Mouse (Mus musculus) intestine, postnatal 0 days (tissue): ENCODE results near the gene Katnal1. TPM values are rescaled to one million over a fixed set of nuclear protein-coding genes. Genes with fewer than 3 reads are reported as not detected.

Experiments
- ATAC-seq: fragments of 200-750 bp; cut with Nextera tagmentation; 2 replicates; pipeline ENCODE4 v1.8.0; 2017; ENCODE audit warnings: mild to moderate bottlenecking, moderate TSS enrichment, moderate library complexity
- H3K27ac ChIP-seq: fragments of 300-500 bp; sonication (generic); 2 replicates; pipeline ENCODE4 v1.5.1; 2014; ENCODE audit warnings: mild to moderate bottlenecking, low read depth, low read length, moderate library complexity
- H3K27me3 ChIP-seq: fragments of 300-500 bp; sonication (generic); replicated peaks from 2 replicates; pipeline ENCODE4 v1.6.1; 2014; ENCODE audit warnings: low read length, mixed read lengths; ENCODE audit not compliant: control insufficient read depth, insufficient read depth
- H3K36me3 ChIP-seq: fragments of 300-500 bp; sonication (generic); 2 replicates; pipeline ENCODE4 v1.6.1; 2014; ENCODE audit warnings: mild to moderate bottlenecking, moderate library complexity; ENCODE audit not compliant: control insufficient read depth, insufficient read depth
- H3K4me1 ChIP-seq: fragments of 300-500 bp; sonication (generic); replicated peaks from 2 replicates; pipeline ENCODE4 v1.6.1; 2014; ENCODE audit warnings: antibody characterized with exemption, low read length, mixed read lengths; ENCODE audit not compliant: control insufficient read depth, insufficient read depth
- H3K4me2 ChIP-seq: fragments of 300-500 bp; sonication (generic); replicated peaks from 2 replicates; pipeline ENCODE4 v1.6.1; 2014; ENCODE audit warnings: low read depth, mild to moderate bottlenecking, moderate library complexity
- H3K4me3 ChIP-seq: fragments of 300-500 bp; sonication (generic); 2 replicates; pipeline ENCODE4 v1.5.1; 2014; ENCODE audit warnings: low read depth, low read length
- H3K9ac ChIP-seq: fragments of 300-500 bp; sonication (generic); 2 replicates; pipeline ENCODE4 v1.6.1; 2014; ENCODE audit warnings: mild to moderate bottlenecking, low read depth, low read length
- H3K9me3 ChIP-seq: fragments of 300-500 bp; sonication (generic); 2 replicates; pipeline ENCODE4 v1.6.1; 2016; ENCODE audit warnings: mixed run types; ENCODE audit not compliant: control insufficient read depth
- CTCF ChIP-seq: sonication (generic); IDR thresholded peaks from 2 replicates; pipeline ENCODE4 v1.5.1; 2016; ENCODE audit warnings: low read depth, mild to moderate bottlenecking, control low read depth, antibody characterized with exemption, moderate library complexity
- WGBS: fragments of 180-500 bp; shearing (Covaris S2); extraction: QIAGEN DNeasy Blood & Tissue Kit; methylation state at CpG from one replicate; pipeline ENCODE4 v1.1.7; 2014; 5-methylcytosine and 5-hydroxymethylcytosine counted together
- polyA plus RNA-seq: library from polyadenylated mRNA; unstranded; fragments of >200 nt; fragmentation: Nextera tagmentation; extraction: Ambion mirVana; gene quantifications from 2 replicates; pipeline ENCODE4 v1.2.1, GENCODE M21; 2015

The Katnal1 gene
- polyA plus RNA-seq, 1 experiment from 2014 or later = 2.7 TPM

DNA sequence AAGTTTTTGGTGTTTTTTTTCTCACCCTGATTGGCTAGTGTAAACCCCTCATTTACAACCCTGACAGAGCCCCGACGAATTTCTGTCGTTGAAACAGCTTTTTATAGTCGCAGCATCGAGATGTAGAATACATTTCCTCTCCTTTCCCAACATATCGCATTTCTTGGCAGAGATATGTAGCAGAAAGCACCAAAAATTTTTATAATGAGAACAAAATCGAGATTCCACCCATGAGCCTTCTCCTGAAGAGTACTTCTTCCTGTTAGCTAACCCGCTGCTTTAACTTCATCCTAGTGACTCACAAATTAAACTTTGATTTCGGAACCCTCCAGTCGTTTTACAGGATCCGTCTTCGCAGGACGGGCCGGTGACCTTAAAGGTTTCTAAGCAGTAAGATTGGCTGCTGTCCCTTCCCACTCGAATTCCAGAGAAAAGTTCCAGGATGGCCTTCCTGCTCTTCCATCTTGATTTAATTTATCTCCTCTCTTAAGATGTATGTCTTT, 36.0 kb upstream of the Katnal1 start:
- TF ChIP-seq CTCF = no peak
- ATAC-seq = no peak
- Histone ChIP-seq H3K27ac (0 out of 2 replicates have a peak overlapping the region, but pooled peaks have one; percentile 60), H3K9me3 (no peaks in the 10 kb centered on the region), H3K9ac (no peak overlapping the region), H3K4me3 (no peak overlapping the region), H3K4me1 (no peaks in the 10 kb centered on the region; the same call in 1 of the 2 replicates), H3K36me3 (no peaks in the 10 kb centered on the region), H3K4me2 (no peak overlapping the region), H3K27me3 (no peaks in the 10 kb centered on the region)
- WGBS = 57% methylated on average over 15 of the region's 15 CpGs

DNA sequence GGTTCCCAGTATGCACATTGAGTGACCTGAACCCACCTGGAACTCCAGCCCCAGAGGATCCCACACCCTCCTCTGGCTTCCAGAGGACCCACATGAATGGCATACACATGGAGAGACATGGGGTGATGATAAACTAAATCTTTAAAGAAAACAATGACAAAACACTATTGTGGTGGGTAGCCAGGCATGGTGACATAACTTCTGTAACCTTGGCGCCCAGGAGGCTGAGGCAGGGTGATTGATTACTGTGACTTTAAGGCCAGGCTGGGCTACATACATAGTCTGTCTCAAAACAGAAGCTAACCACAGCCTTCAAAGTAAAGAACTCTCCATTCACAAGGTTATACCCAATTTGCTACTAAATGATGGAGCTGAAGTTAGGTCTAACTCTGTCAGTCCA, 35.1 kb upstream of the Katnal1 start:
- H3K4me1 ChIP-seq = peaks cover 2% of the 10 kb centered on the region; the same call in 1 of the 2 replicates
- H3K36me3 ChIP-seq = no peaks in the 10 kb centered on the region
- WGBS = 87% methylated on average over 1 of the region's 1 CpGs
- H3K27me3 ChIP-seq = no peaks in the 10 kb centered on the region
- no peak overlapping the region for H3K27ac ChIP-seq
- no peak for TF ChIP-seq CTCF
- H3K9me3 ChIP-seq = no peaks in the 10 kb centered on the region
- no peak overlapping the region for H3K9ac ChIP-seq
- H3K4me3 ChIP-seq = no peak overlapping the region
- no peak overlapping the region for H3K4me2 ChIP-seq
- ATAC-seq = no peak

DNA sequence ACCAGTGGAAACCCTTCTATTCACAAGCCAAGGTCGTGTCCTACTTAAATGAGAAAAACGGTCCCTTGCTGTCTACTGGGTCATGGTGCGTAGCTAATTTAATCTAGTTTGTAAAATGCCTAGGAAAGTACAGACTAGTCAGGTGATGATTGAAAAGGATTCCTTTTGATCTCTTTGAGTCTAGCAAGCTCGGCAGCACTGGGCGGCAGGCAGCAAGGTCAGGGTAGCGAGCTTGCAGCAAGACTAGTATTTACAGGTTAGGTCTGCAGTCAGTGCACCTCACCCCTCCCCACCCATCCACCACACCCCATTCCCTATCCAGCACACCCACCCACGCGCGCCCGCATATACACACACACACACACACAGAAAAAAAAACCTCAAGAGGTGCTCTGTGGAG, 31.1 kb upstream of the Katnal1 start:
- H3K27me3 ChIP-seq = no peaks in the 10 kb centered on the region
- TF ChIP-seq CTCF = no peak
- H3K4me2 ChIP-seq = peak overlapping the region; percentile 88
- H3K4me1 ChIP-seq = peaks cover 7% of the 10 kb centered on the region; the same call in 1 of the 2 replicates
- H3K36me3 ChIP-seq = no peaks in the 10 kb centered on the region
- WGBS = 42% methylated on average over 10 of the region's 10 CpGs
- peak overlapping the region; percentile 57 for H3K27ac ChIP-seq
- 0 out of 2 replicates have a peak overlapping the region, but pooled peaks have one; percentile 42 for H3K9ac ChIP-seq
- peak overlapping the region; percentile 38 for H3K4me3 ChIP-seq
- H3K9me3 ChIP-seq = no peaks in the 10 kb centered on the region
- no peak for ATAC-seq

DNA sequence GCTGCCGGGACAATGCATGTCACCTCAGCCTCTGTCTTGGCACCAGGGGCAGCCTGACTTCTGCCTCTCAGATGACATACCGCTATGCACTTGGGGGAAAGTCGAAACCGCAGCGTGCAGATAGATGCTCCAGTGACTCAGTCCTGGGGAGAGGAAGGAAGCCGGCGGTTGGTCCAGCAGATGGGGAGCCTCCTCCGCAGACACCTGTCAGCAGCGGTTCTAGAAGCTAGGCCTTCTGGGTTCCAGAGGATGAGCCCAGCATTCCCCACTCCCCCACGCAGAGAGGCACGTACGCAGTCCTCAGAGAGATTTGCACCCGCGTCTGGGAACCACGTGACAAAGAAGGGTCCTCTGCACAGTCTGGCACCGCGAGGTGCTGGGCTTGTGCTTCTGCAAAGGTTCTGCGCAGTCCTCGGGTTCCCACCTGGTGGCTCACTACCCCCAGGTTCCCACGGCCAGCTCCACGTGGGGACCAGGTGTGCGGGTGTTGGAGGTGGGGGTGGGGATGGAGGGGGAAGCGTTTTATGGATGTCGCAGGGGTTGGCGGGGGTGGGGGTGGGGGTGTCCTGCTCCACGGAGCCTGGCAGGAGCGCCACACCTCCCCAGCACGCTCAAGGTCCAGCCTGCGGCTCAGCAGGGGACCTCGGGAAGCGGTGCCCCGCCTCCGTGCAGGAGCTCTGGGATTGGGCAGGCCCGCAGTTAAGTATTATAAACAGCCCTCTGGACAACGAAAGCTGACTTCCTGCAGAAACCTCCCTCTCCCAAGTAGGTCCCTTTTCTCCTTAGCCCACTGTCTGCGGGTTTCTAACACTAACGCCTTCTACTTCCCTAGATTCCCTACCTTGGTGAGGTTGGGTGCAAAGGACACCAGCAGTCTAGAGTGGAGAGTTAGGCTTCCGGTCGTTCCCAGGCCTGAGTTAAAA, 30.2 kb upstream of the Katnal1 start:
- Histone ChIP-seq H3K4me2 (peak overlapping the region; percentile 88), H3K27me3 (no peaks in the 10 kb centered on the region), H3K4me3 (peak overlapping the region; percentile 38), H3K27ac (peak overlapping the region; percentile 57), H3K4me1 (peaks cover 9% of the 10 kb centered on the region; the same call in 1 of the 2 replicates), H3K36me3 (no peaks in the 10 kb centered on the region), H3K9ac (peak overlapping the region; percentile 42; the same call in 1 of the 2 replicates), H3K9me3 (no peaks in the 10 kb centered on the region)
- TF ChIP-seq CTCF = no peak
- peak; percentile 92 for ATAC-seq
- under 1% methylated on average over 37 of the region's 39 CpGs for whole genome bisulfite sequencing

DNA sequence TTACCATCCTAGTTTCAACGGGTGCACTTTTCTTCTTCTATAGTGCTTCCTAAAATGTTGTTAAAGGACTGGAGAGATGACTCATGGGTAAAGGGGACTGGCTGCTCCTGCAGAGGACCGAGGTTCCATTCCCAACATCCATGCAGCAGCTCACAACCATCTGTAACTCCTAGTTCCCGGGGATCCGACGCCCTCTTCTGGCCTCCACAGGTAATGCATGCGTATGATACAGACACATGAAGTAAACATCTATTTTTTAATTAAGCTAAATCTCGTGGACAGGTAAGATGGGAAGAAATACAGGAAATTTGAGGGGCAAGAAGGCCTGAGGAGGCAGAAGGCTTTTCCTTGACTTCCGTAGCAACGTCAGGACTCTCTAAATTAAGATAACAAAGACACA, 29.2 kb upstream of the Katnal1 start:
- peaks cover 9% of the 10 kb centered on the region; the same call in 1 of the 2 replicates for H3K4me1 ChIP-seq
- H3K27me3 ChIP-seq = no peaks in the 10 kb centered on the region
- H3K36me3 ChIP-seq = no peaks in the 10 kb centered on the region
- H3K9me3 ChIP-seq = no peaks in the 10 kb centered on the region
- H3K27ac ChIP-seq = no peak overlapping the region
- H3K4me3 ChIP-seq = no peak overlapping the region
- H3K4me2 ChIP-seq = no peak overlapping the region
- no peak for ATAC-seq
- 50% methylated on average over 9 of the region's 9 CpGs for WGBS
- TF ChIP-seq CTCF = peak; percentile 71
- H3K9ac ChIP-seq = no peak overlapping the region

DNA sequence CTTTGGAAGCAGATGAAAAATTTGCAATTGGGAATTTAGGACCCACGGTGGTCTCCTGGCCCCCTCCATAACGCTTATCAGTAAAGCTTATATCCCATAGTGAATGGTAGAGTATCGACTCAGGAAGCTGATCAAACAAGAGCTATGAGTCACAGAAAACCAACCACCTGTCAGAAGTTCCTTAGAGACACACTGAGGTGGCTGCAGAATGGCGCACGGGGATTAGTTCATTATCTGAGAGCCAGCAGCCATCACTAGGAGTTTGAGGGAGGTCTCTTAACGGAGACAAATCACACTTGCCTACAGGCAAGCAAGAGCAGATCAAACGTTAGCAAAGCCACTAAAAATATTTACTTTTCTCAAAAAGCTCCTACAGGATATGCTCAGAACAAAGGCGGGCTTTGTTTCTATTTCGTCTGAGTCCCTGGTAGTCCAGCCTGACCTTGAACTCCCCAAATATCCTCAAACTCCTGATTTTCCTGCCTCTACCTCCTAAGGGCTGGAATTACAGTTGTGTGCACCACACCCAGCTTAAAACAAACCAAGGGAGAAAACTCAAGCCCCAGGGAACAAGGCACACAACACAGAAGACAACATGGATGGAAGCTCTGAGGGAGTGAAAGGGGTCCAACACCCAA, 27.9 kb upstream of the Katnal1 start:
- Histone ChIP-seq H3K4me2 (no peak overlapping the region), H3K9ac (no peak overlapping the region), H3K9me3 (no peaks in the 10 kb centered on the region), H3K4me3 (no peak overlapping the region), H3K36me3 (no peaks in the 10 kb centered on the region), H3K27me3 (no peaks in the 10 kb centered on the region), H3K4me1 (peaks cover 9% of the 10 kb centered on the region; the same call in 1 of the 2 replicates), H3K27ac (no peak overlapping the region)
- TF ChIP-seq CTCF = no peak
- WGBS = 24% methylated on average over 9 of the region's 9 CpGs
- ATAC-seq = no peak
